Mouse (Mus musculus) T-helper 1 cell (primary cell): ENCODE measurements at regions not wholly inside any gene's neighbourhood (a gene's known extent, or its start where the extent isn't known, plus 50 kb on each side); places are given as distances from the start of the nearest gene placed in this dataset.

Experiments used
- in situ Hi-C: fragments of 300-600 bp; cut with MboI, MseI; formaldehyde crosslinking; loops from one replicate; pipeline ENCODE4 v1.15.1; 2025; ENCODE audit warnings: high pct_unique_total_duplicates

GRCm38 (mm10) chrX:35791273-35791672, 97.4 kb upstream of the Dock11 start:
- in situ Hi-C loops: no loop called here

- in situ Hi-C loops: loop anchor here (25.0 kb wide), 1 partner anchor 1999 kb away; the partner anchor contains the start of gene Rhox5
These were observed 75.4 kb upstream of the Dock11 start for GRCm38 (mm10) chrX:35813206-35813605.

DNA sequence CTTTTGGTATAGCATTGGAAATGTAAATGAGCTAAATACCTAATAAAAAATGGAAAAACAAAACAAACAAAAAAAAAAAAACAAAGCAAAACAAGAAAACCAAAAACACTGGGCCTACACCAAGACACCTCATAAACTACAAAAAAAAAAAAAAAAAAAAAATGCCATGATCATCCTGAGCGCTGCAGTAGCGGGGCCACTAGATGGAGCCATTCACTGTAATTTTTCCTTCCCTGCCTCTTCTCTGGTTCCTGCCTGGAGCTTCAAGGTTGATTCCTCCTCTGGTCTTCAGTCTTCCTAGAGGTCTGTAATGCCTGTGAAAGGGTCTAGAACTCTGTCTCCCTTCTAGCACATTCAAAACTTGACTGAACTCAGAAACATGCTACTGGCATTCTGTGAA, 54.2 kb upstream of the Dock11 start:
- in situ Hi-C loops: loop anchor here (5.0 to 25.0 kb wide), 3 partner anchors 163 to 353 kb away; partner anchors contain the start of gene Zcchc12

- in situ Hi-C loops: loop anchor here (10.0 to 25.0 kb wide), 2 partner anchors 267 to 349 kb away; partner anchors contain the start of gene Zcchc12
These were observed 50.6 kb upstream of the Dock11 start for GRCm38 (mm10) chrX:35838064-35838463.
